Mouse (Mus musculus) lung, embryonic 15.5 days (tissue): ENCODE data around the gene Btbd16. TPM values are rescaled to one million over a fixed set of nuclear protein-coding genes. Genes with fewer than 3 reads are reported as not detected.
A peak's percentile ranks its signal among the peaks of the same experiment; 100 is the strongest.

ENCODE experiments used
- ATAC-seq: fragments of 200-750 bp; cut with Nextera tagmentation; 2 replicates; pipeline ENCODE4 v1.8.0; 2017; ENCODE audit warnings: moderate number of reproducible peaks, borderline replicate concordance; ENCODE audit not compliant: low FRiP score, low TSS enrichment; ENCODE audit errors: extremely low read depth
- H3K27ac ChIP-seq: fragments of 300-500 bp; sonication (generic); 2 replicates; pipeline ENCODE4 v1.5.1; 2015; ENCODE audit warnings: moderate library complexity, mild to moderate bottlenecking, inconsistent platforms
- H3K27me3 ChIP-seq: fragments of 300-500 bp; sonication (generic); 2 replicates; pipeline ENCODE4 v1.6.1; 2015; ENCODE audit warnings: inconsistent platforms
- H3K36me3 ChIP-seq: fragments of 300-500 bp; sonication (generic); 2 replicates; pipeline ENCODE4 v1.6.1; 2015; ENCODE audit warnings: inconsistent platforms
- H3K4me1 ChIP-seq: fragments of 300-500 bp; sonication (generic); 2 replicates; pipeline ENCODE4 v1.6.1; 2015; ENCODE audit warnings: inconsistent platforms
- H3K4me2 ChIP-seq: fragments of 300-500 bp; sonication (generic); 2 replicates; pipeline ENCODE4 v1.6.1; 2015; ENCODE audit warnings: inconsistent platforms, mild to moderate bottlenecking, moderate library complexity
- H3K4me3 ChIP-seq: fragments of 300-500 bp; sonication (generic); 2 replicates; pipeline ENCODE4 v1.5.1; 2015; ENCODE audit warnings: mild to moderate bottlenecking, inconsistent platforms
- H3K9ac ChIP-seq: fragments of 300-500 bp; sonication (generic); 2 replicates; pipeline ENCODE4 v1.6.1; 2015; ENCODE audit warnings: inconsistent platforms
- H3K9me3 ChIP-seq: fragments of 300-500 bp; sonication (generic); 2 replicates; pipeline ENCODE4 v1.6.1; 2016; ENCODE audit warnings: inconsistent platforms
- WGBS: fragments of 180-500 bp; shearing (Covaris S2); methylation state at CpG from one replicate; pipeline ENCODE4 v1.1.7; 2015; 5-methylcytosine and 5-hydroxymethylcytosine counted together
- polyA plus RNA-seq: library from polyadenylated mRNA; unstranded; fragments of >200 nt; fragmentation: Nextera tagmentation; extraction: Ambion mirVana; gene quantifications from 2 replicates; pipeline ENCODE4 v1.2.1, GENCODE M21; 2015

Gene Btbd16
- polyA plus RNA-seq, 1 experiment from 2014 or later = not detected

DNA sequence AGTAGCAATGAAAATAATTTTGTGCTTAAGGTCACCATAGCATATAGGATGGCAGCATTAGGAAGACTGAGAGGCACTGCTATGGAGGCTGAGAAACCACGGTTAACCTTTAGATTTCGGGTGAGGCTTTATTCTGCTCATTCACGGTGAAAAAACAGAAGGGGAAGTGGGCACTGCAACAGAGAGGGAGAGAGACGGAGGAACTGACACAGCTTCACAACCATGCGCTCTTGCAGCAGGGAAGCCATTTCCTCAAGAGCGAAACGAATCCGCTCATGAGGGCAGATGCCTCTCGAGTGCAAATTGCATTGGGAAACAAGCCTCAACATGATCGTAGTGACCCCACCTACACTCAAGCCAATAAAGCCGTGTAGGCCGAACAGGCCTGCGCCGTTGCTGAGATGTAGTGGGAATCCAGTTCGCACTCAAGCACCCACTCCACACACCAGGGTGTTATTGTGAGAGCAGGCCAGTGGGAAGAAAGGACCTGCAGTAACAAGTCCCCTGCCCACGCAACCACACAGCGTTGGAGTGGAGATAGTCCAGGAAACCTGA lies 73.4 kb downstream of the Btbd16 start:
- Histone ChIP-seq H3K27ac (no peak overlapping the region), H3K27me3 (no peaks in the 10 kb centered on the region), H3K36me3 (no peaks in the 10 kb centered on the region), H3K9me3 (no peaks in the 10 kb centered on the region), H3K4me3 (no peak overlapping the region), H3K4me2 (no peak overlapping the region), H3K4me1 (peaks cover 8% of the 10 kb centered on the region; the same call in 1 of the 2 replicates), H3K9ac (no peak overlapping the region)
- WGBS = 70% methylated on average over 17 of the region's 17 CpGs
- ATAC-seq = no peak

DNA sequence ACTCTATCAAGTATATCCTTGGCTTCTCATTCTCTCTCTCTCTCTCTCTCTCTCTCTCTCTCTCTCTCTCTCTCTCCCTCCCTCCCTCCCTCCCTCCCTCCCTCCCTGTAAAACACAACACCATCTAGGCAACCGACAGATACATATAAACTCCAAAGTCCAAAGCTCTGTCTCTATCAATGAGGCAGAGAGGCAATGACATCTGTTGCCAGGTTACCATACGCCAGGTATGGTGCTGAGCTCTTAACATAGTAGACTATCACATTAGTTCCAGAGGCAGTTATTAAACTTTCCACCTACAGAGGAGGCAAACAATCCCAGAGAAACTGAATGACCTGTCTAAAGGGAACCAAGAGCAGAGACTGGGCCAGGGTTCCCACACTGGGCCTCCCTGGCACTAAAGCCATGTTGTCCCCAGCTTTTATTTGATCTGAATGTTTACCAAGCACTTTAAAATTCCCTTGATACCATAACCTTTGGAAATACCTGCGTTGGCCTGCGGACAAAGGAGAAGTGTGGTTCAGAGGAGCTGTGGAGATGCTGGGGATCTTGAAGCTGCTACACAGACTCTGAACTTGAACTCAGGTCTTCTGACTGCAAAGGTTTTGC lies 80.9 kb downstream of the Btbd16 start:
- Histone ChIP-seq H3K27ac (peak overlapping the region; percentile 5), H3K4me3 (no peak overlapping the region), H3K9ac (no peak overlapping the region), H3K36me3 (no peaks in the 10 kb centered on the region), H3K27me3 (no peaks in the 10 kb centered on the region), H3K4me1 (peaks cover 16% of the 10 kb centered on the region; the same call in 1 of the 2 replicates), H3K4me2 (no peak overlapping the region), H3K9me3 (no peaks in the 10 kb centered on the region)
- WGBS = 47% methylated on average over 4 of the region's 4 CpGs
- ATAC-seq = peak; percentile 63

DNA sequence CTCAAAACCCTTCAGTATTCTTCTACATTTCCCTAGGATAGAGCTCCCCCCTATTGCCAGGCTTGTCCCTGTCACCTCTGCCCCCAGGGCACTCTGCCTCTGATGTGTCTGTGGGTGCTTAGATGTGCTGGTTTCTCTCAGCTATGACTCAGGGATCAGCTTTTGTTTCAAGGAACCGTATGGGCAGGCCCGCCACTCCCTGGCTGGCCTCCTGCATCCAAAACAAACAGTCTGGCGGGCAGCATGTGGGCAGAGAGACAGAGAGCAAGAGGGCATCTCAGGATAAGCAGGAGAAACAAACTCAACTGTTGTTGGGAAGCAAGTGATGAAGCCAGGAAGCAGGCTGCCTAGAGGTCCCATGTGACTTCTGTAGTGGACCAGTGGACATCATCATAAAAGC lies 81.8 kb downstream of the Btbd16 start:
- WGBS = 27% methylated on average over 3 of the region's 3 CpGs

DNA sequence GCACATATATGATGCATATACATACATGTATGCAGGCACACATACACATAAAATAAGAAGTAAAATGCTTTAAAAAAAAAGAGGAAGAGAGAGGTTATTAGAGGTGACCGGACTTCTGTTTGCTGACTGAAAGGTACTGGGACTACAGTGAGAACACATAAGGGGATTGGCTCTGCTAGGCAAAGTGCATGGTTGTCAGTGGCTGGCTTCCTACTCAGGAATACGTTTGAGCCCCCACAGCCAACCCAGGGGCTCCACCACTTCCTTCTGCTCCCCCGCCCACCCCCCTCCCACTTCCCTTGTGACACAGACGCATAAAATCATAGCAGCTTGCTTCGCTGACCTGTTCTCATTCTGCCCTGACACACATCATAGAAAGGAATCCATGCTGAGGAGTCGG lies 84.1 kb downstream of the Btbd16 start:
- no peaks in the 10 kb centered on the region for H3K27me3 ChIP-seq
- no peaks in the 10 kb centered on the region for H3K36me3 ChIP-seq
- no peak overlapping the region for H3K4me2 ChIP-seq
- no peak overlapping the region for H3K9ac ChIP-seq
- no peak for ATAC-seq
- peaks cover 39% of the 10 kb centered on the region for H3K4me1 ChIP-seq
- no peak overlapping the region for H3K27ac ChIP-seq
- no peaks in the 10 kb centered on the region for H3K9me3 ChIP-seq
- WGBS = 55% methylated on average over 6 of the region's 6 CpGs
- H3K4me3 ChIP-seq = no peak overlapping the region

More for the DNA sequence above, 81.8 kb downstream of the Btbd16 start:
- H3K36me3 ChIP-seq = no peaks in the 10 kb centered on the region
- no peak overlapping the region for H3K4me2 ChIP-seq
- H3K27ac ChIP-seq = no peak overlapping the region
- H3K4me1 ChIP-seq = peaks cover 18% of the 10 kb centered on the region
- no peak overlapping the region for H3K9ac ChIP-seq
- H3K4me3 ChIP-seq = no peak overlapping the region
- no peaks in the 10 kb centered on the region for H3K27me3 ChIP-seq
- no peaks in the 10 kb centered on the region for H3K9me3 ChIP-seq
- ATAC-seq = no peak

DNA sequence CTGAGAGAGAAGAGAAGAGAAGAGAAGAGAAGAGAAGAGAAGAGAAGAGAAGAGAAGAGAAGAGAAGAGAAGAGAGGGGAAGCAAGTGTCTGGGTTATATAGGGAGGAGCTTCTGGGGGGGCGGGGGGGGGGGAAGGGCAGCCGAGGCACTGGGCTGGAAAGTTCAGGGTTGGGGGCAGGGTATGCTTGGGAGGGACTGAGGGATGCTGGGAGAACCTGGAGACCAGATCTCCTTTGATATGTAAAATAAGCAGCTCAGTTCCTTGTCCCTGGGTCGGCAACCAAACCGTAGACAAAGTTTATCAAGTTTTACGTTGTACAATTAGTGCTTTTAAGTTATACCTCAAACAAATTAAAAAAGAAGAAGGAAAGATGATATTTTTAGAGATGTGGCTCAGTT lies 86.1 kb downstream of the Btbd16 start:
- 44% methylated on average over 4 of the region's 5 CpGs for WGBS

DNA sequence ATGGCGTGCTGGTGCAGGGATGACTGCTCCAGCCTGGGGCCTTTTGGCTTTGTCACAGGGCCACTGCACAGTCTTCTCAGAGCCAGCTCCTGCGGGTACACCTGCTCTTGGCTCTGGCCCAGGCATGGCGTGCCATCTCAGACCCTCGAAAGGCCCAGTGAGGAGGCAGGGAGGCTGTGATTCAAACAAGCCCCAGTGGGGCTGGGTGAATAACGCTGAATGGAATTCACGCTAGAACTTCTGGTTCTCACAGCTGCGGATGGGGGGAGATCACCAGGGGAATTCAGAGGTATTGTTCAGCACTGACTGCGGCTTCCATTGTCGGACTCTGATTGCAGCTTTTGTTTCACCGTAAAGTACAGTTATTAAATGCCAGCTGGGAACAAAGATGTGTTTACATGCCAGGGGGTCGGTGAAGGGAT lies 86.9 kb downstream of the Btbd16 start:
- WGBS = 43% methylated on average over 11 of the region's 11 CpGs
- ATAC-seq = no peak
- Histone ChIP-seq H3K9me3 (no peaks in the 10 kb centered on the region), H3K4me3 (no peak overlapping the region), H3K9ac (no peak overlapping the region), H3K4me2 (no peak overlapping the region), H3K27ac (peak overlapping the region; percentile 60), H3K4me1 (peaks cover 41% of the 10 kb centered on the region), H3K36me3 (no peaks in the 10 kb centered on the region), H3K27me3 (no peaks in the 10 kb centered on the region)

More for the DNA sequence above, 86.1 kb downstream of the Btbd16 start:
- peaks cover 47% of the 10 kb centered on the region for H3K4me1 ChIP-seq
- H3K27me3 ChIP-seq = no peaks in the 10 kb centered on the region
- H3K27ac ChIP-seq = no peak overlapping the region
- H3K4me3 ChIP-seq = no peak overlapping the region
- H3K36me3 ChIP-seq = no peaks in the 10 kb centered on the region
- no peaks in the 10 kb centered on the region for H3K9me3 ChIP-seq
- no peak for ATAC-seq
- no peak overlapping the region for H3K4me2 ChIP-seq
- no peak overlapping the region for H3K9ac ChIP-seq

DNA sequence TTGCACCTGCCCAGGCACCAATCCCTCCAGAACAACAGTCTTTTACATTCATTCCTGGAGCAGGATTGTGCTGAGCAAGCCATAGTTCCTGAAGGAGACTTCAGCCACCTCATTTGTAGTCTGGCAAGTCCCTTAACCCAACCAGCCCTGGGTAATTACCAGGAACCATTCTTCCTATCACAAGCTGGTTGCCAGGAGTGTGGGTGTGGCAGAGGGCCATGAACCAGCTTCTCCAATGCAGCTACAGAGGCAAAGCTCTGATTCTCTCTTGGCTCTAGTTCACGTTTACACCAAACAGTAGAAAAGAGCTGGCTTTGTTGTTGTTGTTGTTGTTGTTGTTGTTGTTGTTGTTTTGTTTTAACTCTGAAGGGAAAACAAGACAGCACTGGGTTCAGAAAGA lies 88.6 kb downstream of the Btbd16 start:
- H3K4me3 ChIP-seq = no peak overlapping the region
- no peaks in the 10 kb centered on the region for H3K27me3 ChIP-seq
- H3K27ac ChIP-seq = no peak overlapping the region
- H3K9me3 ChIP-seq = no peaks in the 10 kb centered on the region
- no peak overlapping the region for H3K9ac ChIP-seq
- H3K4me2 ChIP-seq = no peak overlapping the region
- WGBS = 38% methylated on average over 1 of the region's 1 CpGs
- H3K36me3 ChIP-seq = no peaks in the 10 kb centered on the region
- H3K4me1 ChIP-seq = peaks cover 45% of the 10 kb centered on the region
- ATAC-seq = no peak

DNA sequence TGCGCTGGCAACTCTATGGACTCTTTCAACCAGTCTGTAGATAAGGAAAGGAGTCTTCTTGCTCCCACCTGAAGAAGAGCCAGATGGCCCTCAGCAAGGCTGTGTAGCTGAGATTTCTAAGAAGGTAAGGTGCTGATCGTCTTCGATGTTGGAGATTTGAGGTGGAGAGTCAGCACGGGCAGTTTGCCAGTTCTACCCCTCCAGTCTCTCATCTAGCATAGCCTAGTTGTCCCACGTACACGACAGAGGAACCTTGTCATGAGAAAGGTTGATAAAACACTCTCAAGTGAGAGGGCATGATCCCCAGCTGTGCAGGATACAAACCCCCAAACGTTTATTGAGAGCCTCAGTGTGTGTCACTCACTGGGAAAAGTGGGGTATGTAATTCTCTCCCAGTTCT lies 90.8 kb downstream of the Btbd16 start:
- H3K4me3 ChIP-seq = no peak overlapping the region
- H3K36me3 ChIP-seq = no peaks in the 10 kb centered on the region
- H3K4me2 ChIP-seq = no peak overlapping the region
- H3K9ac ChIP-seq = no peak overlapping the region
- no peaks in the 10 kb centered on the region for H3K9me3 ChIP-seq
- H3K4me1 ChIP-seq = peaks cover 40% of the 10 kb centered on the region
- WGBS = 60% methylated on average over 7 of the region's 7 CpGs
- no peak for ATAC-seq
- H3K27me3 ChIP-seq = no peaks in the 10 kb centered on the region
- no peak overlapping the region for H3K27ac ChIP-seq

DNA sequence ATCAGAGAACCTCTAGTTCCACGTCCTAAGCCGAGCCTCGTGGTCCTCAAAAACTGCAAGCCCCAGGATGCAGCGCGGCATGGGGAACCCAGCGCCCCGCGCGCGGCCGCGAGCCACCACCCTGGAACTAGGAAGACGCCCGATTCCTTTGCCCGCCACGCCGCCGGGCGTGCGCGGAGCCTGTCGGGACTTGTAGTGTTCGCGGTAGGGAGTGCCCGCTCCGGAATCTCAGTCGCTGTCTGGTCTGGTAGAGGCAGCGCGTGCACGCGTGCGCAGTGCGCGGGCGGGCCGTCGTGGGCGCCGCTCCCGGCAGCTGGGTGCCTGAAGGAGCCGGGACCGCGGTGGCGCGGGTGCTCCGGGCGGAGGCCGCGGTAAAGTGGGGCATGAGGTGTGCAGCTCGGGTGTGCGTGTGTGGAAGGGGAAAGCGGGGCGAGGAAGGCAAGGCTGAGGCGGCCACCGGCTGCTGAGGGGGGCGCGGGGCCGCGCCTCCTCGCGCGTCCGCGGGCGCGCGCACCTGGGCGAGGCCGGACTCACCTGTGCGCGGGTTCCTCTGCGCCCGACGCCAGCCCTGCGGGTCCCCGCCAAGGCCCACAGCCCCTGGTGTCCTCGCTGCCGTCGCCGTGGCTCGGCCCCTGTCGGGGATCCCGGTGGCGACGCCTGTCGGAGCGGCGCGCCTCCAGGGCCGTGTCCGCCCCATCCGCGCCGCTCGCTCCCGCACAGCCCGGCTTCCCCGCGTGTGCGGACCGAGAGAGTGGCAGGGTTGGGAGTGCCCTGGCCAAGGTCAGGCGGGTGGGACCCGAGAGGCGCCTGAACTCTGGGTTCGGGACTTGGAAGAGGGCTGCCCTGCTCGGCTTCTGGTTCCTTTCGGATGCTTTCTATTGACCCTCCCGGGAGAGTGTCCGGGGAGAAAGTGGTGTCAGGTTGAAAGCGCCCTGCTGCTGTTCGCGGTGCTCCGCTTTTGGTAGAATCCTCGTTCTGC lies 92.0 kb downstream of the Btbd16 start, which contains the start of gene Plekha1:
Gene Plekha1 (plus strand): TSS at position 144 of the 979 bp plus-strand sequence.
- peaks cover 46% of the 10 kb centered on the region for H3K4me1 ChIP-seq
- H3K9ac ChIP-seq = peak within 1 kb of the TSS; percentile 68
- peak within 1 kb of the TSS; percentile 67 for H3K4me3 ChIP-seq
- H3K36me3 ChIP-seq = no peaks in the 10 kb centered on the region
- H3K27me3 ChIP-seq = no peaks in the 10 kb centered on the region
- under 1% methylated on average over 97 of the region's 114 CpGs for WGBS
- H3K9me3 ChIP-seq = no peaks in the 10 kb centered on the region
- peak within 1 kb of the TSS; percentile 74 for H3K27ac ChIP-seq
- ATAC-seq = peak; percentile 98
- peak within 1 kb of the TSS; percentile 55 for H3K4me2 ChIP-seq

DNA sequence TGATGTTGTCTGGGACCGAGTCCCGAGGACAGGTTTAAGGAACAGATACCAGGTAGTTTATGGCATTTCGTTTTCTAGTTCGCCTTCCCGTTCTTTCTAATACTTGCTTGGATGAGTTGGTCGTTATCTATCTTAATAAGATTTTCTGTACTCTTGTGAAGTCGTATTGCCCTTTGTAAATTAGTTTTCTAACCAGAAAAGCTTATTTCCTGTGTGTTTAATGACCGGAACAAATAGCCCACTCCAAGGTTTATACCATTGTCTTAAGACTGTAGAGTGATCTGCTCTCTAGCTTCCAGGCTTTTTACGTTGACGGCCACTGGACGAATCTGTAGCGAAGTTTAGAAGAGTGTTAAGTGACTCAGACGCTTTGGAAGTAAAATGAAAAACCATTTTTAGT lies 92.8 kb downstream of the Btbd16 start:
- Histone ChIP-seq H3K36me3 (no peaks in the 10 kb centered on the region), H3K9me3 (no peaks in the 10 kb centered on the region), H3K9ac (peak overlapping the region; percentile 68), H3K27ac (peak overlapping the region; percentile 74), H3K4me1 (peaks cover 42% of the 10 kb centered on the region), H3K4me3 (peak overlapping the region; percentile 67), H3K27me3 (no peaks in the 10 kb centered on the region), H3K4me2 (peak overlapping the region; percentile 55)
- WGBS = 2% methylated on average over 13 of the region's 13 CpGs
- no peak for ATAC-seq

DNA sequence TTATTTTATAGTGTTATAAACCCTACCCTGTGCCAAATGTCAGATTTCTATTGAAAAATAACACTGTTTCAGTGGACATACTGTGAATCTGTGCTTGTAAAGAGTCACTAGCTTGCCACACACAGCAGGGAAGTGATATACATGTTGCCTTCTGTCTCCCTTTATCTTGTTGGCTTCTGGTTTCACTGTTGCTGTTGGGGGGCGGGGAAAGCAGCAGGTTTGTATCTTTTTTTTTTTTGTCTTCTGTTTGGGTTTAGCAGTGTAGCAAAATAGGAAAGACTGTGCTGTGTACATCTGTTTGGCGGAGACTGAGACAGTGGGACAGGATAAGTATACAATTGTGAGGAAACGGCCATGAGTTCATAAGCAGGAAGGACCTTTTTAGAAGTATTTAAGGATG lies 93.4 kb downstream of the Btbd16 start:
- no peaks in the 10 kb centered on the region for H3K36me3 ChIP-seq

More for the DNA sequence above, 93.4 kb downstream of the Btbd16 start:
- Histone ChIP-seq H3K27ac (no peak overlapping the region; the same call in 1 of the 2 replicates), H3K4me3 (peak overlapping the region; percentile 24), H3K27me3 (no peaks in the 10 kb centered on the region), H3K4me2 (peak overlapping the region; percentile 55), H3K4me1 (peaks cover 37% of the 10 kb centered on the region), H3K9me3 (no peaks in the 10 kb centered on the region), H3K9ac (no peak overlapping the region)
- no peak for ATAC-seq
- WGBS = 44% methylated on average over 3 of the region's 3 CpGs
